Mouse (Mus musculus) small intestine, adult 2 months (tissue): ENCODE results near the gene 1700015F17Rik.

Source experiments
- CTCF ChIP-seq: fragments of 200-500 bp; IDR thresholded peaks from 2 replicates; pipeline ENCODE4 v1.5.1; 2012; ENCODE audit warnings: low read depth, mild to moderate bottlenecking, control low read depth, inconsistent platforms, low read length, moderate library complexity, mixed read lengths; ENCODE audit not compliant: insufficient replicate concordance, insufficient read length; ENCODE audit errors: extremely low read depth
- POLR2A ChIP-seq: fragments of 200-500 bp; IDR thresholded peaks from 2 replicates; pipeline ENCODE4 v1.6.1; 2012; ENCODE audit warnings: low read depth, mild to moderate bottlenecking, control low read depth, inconsistent platforms, low read length, moderate library complexity

DNA sequence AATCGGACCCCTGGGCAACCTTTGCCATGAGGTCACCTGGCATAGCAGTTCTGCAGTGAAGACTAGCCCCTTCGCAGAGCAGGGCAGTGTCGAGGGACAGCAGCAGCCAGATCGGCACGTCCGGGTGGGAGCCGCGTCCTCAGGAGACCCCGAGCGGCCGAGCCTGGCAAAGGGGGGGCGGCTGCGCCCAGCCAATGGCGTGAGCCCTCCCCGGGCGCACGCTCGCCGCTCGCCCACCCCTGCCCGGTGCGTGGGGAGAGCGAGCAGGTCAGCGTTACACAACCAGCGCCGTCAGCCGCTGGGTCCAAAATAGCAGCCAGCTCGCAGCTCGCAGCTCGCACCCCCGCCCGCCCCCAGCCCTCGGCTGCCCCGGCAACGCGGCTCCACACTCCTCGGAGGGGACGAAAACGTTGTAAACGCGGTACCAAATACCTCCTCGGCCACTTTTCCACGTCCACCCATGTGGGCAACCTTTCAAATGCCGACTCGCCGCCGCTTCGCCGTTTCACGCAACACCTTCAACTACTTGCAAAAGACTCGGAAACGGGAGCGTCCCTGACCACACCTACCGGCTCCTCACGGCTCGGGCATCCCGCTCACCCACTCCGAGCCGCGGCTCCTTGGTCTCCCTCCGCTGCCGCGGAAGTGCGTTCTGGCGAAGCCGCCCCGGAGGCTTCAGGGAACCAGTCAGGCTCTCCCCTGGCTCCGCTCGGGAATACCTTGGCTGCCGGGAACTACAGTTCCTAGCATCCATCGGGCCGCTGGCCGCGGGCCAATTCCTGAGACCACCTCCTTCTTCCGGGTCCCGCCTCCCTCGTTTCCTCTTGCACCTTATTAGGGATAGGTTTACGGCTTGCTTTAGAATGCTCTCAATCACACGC lies 35.5 kb upstream of the 1700015F17Rik start, which contains the start of gene Cldn12:
- peak; percentile 74 for TF ChIP-seq POLR2A
- TF ChIP-seq CTCF: no peak
